Mouse (Mus musculus) c-Kit-positive CD71-positive TER-119-positive erythroid progenitor cells, embryonic 14.5 days (primary cell): ENCODE measurements around the gene Herc4.
"Not testable (repeated sequence)": the region's sequence is repeated elsewhere in the genome, so short reads cannot be mapped to it uniquely, and the experiment has no call there.

ENCODE experiments used
- DNase-seq: peaks from one replicate; pipeline ENCODE4 v3.0.0-alpha.2; 2013; ENCODE audit warnings: low spot score

The Herc4 gene

GRCm38 (mm10) chr10:63248421-63248820 lies 4.8 kb downstream of the Herc4 start:
- DNase-seq, result no peak

- no peak for DNase-seq
These were observed 15.1 kb downstream of the Herc4 start for GRCm38 (mm10) chr10:63258696-63259095.

GRCm38 (mm10) chr10:63259340-63259739 lies 15.7 kb downstream of the Herc4 start:
- no peak for DNase-seq

GRCm38 (mm10) chr10:63267941-63268340 lies 24.3 kb downstream of the Herc4 start:
- no peak for DNase-seq

DNA sequence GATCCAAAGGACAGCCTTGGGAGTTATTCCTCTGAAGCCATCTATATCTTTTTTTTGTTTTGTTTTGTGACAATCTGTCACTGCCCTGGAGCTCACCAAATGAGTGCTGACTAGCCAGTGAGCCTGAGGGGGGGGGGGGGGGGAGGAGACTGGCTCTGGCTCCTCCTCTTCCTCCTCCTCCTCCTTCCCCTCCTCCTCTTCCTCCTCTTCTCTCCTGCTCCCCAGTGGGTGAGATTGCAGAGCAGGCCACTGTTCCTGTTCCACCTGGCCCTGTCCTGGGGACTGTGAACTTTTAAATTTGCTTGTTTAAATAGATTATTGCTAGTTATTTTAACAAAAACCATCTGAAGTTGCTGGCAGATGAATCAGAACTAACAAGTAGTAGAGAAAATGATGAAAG lies 28.8 kb downstream of the Herc4 start:
- peak; percentile 59 for DNase-seq

DNA sequence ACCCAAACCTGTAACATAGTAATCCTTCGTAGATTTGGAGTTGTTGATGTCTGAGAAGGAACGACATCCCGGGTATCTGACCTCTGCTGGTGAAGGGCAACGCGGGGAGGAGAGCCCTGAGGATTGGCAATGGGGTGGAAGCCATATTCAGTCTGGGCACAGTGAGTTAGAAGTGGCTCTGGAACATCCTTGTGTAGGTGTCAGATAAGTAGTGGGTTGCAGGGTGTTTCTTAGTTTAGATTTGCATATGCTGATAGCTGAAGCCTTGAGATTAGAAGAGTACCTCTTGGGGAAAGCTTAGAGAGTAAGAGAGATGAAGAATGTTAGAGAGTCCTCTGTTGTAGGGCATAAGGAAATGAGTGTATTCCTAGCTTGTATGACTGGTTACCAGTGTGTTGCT lies 29.3 kb downstream of the Herc4 start:
- peak; percentile 68 for DNase-seq

GRCm38 (mm10) chr10:63277010-63277409 lies 33.4 kb downstream of the Herc4 start:
- peak; percentile 84 for DNase-seq

- DNase-seq, result no peak
These were observed 36.2 kb downstream of the Herc4 start for GRCm38 (mm10) chr10:63279851-63280250.

- peak; percentile 42 for DNase-seq
These were observed 38.8 kb downstream of the Herc4 start for GRCm38 (mm10) chr10:63282417-63282816.

DNA sequence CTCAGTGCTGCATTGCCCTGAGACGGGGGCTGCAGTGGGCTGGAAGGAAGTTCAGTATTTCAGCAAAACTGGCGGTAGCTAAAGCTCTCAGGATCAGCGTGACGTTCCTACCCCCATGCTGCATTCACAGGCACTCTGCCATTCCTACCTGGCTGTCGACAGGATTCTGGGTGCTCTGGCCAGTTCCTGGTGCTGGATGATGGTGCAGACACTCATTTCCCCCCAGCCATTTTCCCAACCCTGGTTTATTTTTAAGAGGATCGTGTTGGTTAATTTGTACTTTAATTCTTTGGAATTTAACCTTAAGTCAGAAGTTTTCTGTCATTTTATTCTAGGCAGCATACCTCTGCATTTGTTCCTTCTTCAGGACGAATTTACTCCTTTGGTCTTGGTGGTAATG lies 39.2 kb downstream of the Herc4 start:
- DNase-seq, result no peak

DNA sequence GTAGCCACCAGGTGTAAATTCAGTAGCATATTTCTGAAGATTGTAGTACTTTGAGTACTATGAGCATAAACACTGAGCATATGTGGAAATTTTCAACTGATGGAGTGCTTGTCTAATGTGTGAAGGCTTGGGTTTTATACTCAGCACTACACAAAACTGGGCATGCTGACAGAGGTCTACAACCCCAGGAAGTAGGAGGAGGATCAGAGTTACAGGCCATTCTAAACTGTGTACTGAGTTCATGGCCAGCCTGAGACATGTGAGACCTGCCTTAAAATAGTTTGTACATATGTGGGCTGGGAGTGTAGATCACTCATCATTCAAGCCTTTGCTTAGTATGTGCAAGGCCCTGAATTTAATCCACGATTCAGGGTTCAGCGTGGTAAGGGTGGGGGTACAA lies 58.7 kb downstream of the Herc4 start:
- no peak for DNase-seq

GRCm38 (mm10) chr10:63308582-63309366 lies 65.2 kb downstream of the Herc4 start:
- peak; percentile 82 for DNase-seq

DNA sequence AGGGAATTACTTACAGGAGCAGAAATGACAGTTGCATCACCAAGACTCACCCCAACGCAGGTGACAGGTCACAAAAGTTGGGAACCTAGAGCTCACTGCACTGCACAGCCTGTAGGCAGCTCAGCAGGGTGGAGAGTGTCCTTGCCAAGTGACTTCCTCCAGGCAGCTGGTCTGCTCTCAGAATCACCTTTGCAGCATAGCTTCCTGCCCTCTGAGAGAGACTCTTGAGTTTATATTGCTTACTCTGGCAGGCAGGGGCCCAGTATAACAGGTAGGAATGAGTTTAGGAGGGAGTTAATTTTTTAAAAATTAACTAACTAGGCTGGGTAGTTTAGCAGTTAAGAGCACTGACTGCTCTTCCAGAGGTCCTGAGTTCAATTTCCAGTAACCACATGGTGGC lies 70.1 kb downstream of the Herc4 start:
- DNase-seq, result no peak

GRCm38 (mm10) chr10:63327091-63327490 lies 83.5 kb downstream of the Herc4 start:
- DNase-seq, result no peak

DNA sequence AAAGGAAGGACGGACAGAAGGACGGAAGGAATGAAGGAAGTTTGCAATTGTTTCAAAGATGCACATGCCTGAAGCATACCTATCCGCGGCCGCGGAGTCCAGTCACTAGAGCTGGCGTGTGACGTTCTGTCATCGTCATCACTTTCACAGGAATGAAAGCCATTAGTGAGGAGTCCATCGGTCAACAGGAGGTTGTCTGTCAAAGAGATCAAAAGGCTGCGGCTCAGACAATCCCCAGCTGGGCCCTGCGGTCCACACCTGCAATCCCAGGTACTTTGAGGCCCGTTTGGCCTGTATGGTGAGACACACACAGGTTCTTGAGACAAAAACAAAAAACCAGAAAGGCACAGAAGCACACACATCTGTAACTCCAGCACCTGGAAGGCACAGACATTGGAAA lies 93.3 kb downstream of the Herc4 start:
- no peak for DNase-seq

DNA sequence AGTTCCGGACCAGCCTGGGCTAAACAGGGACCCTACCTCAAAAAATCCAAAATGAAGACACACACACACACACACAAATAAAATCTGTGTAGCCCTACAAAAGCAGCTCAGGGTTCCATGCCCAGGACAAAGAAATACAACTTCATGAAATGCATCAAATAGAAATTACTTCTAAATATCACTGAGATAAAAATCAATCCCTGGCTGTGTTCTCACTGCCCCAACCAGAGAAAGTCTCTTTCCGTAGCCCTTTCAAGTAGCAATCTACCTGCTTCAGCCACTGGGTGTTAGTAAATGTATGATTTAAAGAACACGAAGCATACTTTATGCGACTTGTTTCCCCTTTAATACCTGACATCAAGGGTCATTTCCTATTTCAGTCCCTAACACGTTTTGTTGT lies 93.7 kb downstream of the Herc4 start:
- DNase-seq, result peak; percentile 6

DNA sequence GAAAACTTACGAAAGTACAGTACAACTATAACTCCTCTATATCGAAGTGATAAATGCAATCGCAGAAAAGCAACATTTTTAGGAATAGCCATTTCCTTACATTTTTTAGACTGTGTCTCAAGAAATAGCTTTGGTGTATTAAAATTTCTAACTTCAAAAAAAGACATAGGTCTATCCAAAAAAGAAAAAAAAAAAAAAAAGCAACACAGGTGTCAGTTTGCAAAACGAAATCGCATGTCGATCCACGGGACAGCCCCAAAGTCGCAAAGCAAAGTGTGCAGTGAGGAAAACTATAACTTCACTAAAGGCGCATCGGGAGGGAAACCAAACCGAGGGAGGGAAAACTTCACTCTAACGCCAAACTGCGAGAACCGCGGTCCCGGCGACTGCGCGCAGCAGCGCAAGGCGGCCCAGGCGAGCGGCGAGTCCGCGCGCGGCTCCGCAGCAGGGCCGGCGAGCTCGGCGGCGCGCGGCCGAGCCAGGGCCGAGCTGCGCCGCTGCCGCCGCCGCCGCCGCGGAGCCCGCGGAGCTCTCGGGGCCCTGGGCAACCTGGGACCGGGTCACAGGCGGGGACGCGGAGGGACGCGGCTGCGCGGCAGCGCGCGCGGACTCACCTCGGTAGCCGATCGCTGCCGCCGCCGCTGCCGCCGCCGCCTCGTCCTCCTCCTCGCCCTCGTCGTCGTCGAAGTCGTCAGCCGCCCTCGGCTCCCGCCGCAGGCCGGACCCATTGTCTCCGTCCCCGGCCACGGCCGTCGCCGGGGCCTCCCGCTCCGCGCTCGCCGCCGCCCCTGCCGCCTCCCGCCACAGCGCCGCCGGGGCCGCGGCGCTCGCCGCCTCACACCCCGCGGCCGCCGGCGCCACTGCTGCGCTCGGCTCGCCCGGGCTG lies 94.6 kb downstream of the Herc4 start:
- DNase-seq, result peak; percentile 36

DNA sequence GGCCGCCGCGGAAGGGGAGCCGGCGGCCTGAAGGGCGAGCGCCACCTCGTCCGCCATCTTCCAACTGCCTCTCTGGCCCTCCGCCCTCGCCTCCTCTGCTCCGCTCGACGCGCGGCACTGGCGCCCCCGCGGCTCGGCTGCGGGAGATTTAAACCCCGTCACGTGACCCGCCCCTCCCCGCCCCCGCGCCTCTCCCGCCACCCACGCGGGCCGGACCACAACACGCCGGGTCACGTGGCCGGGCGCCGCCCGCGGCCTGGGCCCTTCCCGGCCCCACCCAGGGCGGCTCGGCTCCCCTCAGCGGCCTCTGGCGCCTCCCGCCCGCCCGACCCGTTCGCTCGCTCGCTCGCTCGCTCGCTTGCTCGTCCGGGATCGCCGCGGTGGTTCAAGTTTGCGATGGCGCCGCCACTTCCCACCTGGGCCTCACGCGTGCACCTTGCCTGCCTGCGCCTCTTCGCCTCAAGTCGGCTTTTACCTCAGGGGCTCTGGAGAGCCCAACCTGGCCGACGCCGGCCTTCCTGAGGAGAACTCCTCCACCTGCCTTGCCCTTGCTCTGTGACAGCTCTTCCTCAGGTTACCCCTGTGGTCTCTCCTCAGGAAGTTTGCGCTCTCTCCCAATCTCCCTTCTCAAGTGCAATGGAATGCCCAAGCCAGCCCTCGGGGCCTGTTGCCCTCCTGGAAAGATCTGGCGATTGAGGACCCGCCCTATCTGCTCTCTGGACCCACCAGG lies 95.5 kb downstream of the Herc4 start:
- peak; percentile 92 for DNase-seq

GRCm38 (mm10) chr10:63341351-63341750 lies 97.7 kb downstream of the Herc4 start:
- no peak for DNase-seq

- no peak for DNase-seq
These were observed 101.1 kb downstream of the Herc4 start for GRCm38 (mm10) chr10:63344751-63345150.

GRCm38 (mm10) chr10:63348291-63348690 lies 104.7 kb downstream of the Herc4 start:
- no peak for DNase-seq

DNA sequence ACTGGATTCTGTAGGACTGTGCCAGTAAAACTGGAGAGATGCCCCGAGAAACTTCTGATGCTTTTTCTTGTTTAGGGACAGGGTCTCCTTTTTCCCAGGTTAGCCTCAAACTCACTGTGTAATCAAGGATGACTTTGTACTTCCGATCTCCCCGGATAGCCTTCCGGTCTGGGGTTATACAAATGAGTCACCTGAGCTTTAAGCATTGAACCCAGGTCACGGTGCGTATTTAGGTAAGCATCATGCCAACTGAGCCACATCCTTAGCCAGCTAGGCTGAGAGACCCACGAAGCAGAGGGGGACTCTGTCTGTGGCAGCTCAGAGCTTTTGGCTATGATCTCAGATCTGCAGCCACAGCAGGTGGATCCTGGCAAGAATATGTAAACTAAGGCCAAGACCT lies 107.1 kb downstream of the Herc4 start:
- no peak for DNase-seq

DNA sequence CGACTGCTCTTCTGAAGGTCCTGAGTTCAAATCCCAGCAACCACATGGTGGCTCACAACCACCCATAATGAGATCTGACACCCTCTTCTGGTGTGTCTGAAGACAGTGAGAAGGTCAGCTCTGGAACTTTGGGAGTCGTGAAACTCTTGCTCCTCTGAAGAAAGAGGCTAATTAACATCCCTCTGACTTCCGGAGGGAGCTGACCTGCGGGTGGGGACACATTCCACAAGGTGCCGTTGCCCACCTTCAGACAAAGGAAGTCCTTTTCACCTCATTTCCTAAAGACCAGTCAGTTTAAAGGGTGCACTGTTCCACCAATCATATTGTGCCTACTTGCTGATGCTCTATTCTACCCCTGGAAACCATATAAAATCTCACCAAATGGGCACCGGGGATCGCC lies 107.5 kb downstream of the Herc4 start:
- not testable (repeated sequence) for DNase-seq
